Mouse (Mus musculus): ENCODE results near the gene Rps6ka2.
"Not testable (repeated sequence)": the region's sequence is repeated elsewhere in the genome, so short reads cannot be mapped to it uniquely, and the experiment has no call there.

Rps6ka2 gene

GRCm38 (mm10) chr17:7169627-7170303 lies at the start of gene Rps6ka2:
Gene Rps6ka2 (plus strand): TSS chr17:7170115.
- peak; percentile 98 for DNase-seq

DNA sequence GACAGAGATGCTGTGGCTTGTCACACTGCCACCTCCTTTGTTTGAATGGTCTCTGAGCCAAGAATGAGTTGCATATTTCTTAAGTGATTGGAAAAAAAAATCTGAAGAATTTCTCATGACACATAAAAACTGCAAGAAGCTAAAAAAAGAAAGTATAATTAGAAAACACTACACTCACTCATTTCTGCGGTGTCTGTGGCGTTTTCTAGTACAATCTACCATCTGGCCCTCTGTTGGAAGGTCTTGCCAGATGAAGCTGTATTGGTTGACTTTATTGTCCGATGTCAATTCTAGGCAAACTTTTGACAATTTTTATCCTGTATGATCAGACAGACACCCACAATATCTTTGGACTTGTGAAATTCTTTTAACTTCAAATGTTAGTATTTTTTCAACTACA lies 49.1 kb upstream of the Rps6ka2 start:
- DNase-seq = not testable (repeated sequence)

DNA sequence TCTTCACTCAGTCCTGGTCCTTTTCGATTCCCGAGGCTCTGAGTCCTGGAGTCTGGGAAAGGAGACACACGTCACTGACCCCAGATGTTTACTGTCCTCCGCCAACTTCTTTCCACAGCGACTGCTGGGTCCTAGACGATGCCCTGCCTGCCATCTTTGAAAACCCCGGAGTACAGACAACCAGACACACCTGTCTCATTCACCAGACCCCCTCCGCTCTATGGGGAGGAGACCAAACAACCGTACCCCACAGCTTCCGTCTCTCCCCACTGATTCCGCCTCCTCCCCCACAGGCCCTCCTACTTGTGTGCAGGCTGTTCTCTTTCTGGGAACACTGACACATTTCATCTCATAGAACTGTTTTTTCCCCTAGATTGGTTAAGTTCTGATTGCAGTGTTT lies 47.4 kb upstream of the Rps6ka2 start:
- not testable (repeated sequence) for DNase-seq

GRCm38 (mm10) chr17:7126475-7126874 lies 43.4 kb upstream of the Rps6ka2 start:
- DNase-seq = not testable (repeated sequence)

GRCm38 (mm10) chr17:7134002-7134401 lies 35.9 kb upstream of the Rps6ka2 start:
- DNase-seq = not testable (repeated sequence)

- not testable (repeated sequence) for DNase-seq
Observed at GRCm38 (mm10) chr17:7135277-7135676, 34.6 kb upstream of the Rps6ka2 start.

- no peak for DNase-seq
Observed at GRCm38 (mm10) chr17:7138186-7138925, 31.6 kb upstream of the Rps6ka2 start.

DNA sequence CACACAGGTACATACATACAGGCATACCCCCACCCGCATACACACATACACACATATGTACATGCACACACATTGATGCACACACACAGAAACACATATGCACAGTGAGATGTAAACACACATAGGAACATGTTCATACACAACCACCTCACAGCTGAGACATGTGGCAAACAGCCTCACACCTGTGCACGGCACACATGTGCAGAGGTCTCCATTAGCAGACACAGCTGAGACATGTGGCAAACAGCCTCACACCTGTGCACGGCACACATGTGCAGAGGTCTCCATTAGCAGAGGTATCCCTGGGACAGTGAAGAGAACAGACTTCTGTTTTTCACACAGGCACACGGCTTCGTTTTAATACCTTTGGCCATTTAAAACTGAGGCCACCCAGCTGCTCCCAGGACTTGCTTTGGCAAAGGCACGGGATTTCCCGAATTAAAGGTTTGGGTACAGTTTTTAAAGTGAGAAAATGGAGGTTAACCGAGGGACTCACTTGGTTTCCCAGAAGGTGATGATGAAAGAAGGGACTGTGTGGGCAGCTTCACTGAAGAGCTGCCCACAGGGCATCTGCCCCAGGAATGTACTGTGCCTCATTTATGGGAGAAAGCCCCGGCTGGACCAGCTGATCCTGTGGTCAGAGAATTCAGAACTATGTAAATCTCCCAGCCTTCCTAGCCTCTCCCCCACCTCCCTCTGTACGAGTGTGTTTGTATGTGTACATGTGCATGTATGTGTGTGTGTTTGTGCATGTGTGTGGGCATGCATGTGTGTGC lies 29.3 kb upstream of the Rps6ka2 start:
- DNase-seq = no peak

- DNase-seq = no peak
Observed at GRCm38 (mm10) chr17:7142367-7142766, 27.5 kb upstream of the Rps6ka2 start.

DNA sequence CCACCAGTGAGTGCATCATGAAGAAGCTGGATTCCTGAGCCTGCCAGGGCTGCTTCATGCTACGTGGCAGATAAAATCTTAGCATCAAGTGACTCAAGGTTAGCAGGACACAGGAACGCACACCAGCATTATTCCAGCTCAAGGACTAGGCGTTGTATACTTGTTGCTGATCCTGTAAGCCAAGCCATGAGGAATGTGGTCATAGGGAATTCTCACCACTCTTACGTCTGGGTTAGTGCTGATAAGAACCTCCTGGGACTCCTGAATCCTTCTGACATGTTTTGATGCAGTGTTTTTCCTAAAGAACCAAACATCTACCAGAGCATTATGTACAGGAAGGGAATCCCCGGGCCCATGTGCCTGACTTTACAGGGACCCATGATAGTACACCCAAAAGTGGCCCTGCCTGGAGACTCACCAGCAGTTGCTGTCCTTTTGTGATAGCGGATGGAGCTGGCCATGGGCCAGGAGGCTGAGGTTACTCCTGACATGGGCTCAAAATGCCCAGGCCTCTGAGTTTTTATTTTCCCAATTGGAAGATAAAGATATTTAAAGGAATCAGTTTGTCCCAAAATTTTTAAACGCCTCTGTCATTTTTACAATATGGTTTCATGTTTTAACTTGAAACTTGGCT lies 25.9 kb upstream of the Rps6ka2 start:
- no peak for DNase-seq

GRCm38 (mm10) chr17:7145373-7146058 lies 24.4 kb upstream of the Rps6ka2 start:
- DNase-seq = no peak

GRCm38 (mm10) chr17:7146479-7146878 lies 23.4 kb upstream of the Rps6ka2 start:
- DNase-seq = no peak

GRCm38 (mm10) chr17:7147920-7148321 lies 22.0 kb upstream of the Rps6ka2 start:
- DNase-seq = no peak

GRCm38 (mm10) chr17:7149328-7150195 lies 20.4 kb upstream of the Rps6ka2 start:
- no peak for DNase-seq

DNA sequence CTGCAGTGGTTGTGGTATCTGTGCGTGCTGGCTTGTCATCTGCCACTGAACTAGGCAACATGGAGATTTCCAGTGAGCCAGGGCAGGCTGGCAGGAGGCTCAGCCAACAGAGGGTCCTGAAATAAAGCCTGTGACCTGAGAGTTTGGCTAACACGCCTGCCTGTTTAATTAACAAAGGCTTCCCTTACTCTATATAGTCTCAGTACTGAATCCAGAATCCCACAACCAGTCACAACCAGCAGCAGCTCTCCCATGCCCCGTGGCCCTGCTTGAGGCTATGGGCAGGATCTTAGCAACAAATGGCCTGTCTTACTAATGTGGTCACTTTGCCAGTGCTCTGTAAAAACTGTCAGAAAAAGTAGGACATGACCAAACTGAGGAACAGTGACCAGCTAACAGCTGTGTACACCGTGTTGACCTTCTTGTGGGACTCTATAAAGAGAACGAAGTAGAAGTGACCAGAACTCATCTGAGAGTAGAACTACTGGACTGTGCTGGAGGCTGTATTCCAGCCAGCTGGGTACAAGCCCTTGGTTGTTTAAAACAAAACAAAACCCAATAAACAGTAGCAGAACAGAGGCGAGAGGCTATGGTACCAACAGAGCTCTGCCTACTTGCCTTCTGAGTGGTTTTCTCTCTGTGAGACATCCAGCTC lies 18.3 kb upstream of the Rps6ka2 start:
- no peak for DNase-seq

- DNase-seq = no peak
Observed at GRCm38 (mm10) chr17:7152662-7153061, 17.3 kb upstream of the Rps6ka2 start.

DNA sequence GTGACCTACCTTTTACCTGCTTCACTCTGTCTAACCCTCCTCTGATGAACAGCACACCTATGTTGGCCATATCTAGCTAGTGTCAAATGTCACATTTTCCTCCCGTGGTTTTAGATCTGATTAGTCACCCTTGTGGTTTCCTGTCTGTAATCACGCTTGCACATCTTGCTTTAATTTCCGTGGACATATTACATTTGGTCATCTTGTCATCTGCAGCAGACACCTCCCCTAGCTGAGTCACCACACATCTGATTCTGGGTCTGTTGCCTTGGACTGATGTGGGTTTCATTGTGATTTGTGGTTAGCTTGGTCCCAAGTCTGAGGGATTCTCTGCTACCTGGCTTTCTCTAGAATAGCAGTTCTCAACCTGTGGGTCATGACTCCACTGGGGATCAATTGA lies 6.0 kb upstream of the Rps6ka2 start:
- DNase-seq = no peak

- no peak for DNase-seq
Observed at GRCm38 (mm10) chr17:7165524-7165923, 4.4 kb upstream of the Rps6ka2 start.

- DNase-seq = no peak
Observed at GRCm38 (mm10) chr17:7168961-7169626, 821 bp upstream of the Rps6ka2 start.

Data from cerebellum, adult 9-10 months (tissue).